Mouse (Mus musculus) brain, embryonic 14.5 days (tissue): Measurements from ENCODE around the gene Il20.

Experiments
- CTCF ChIP-seq: fragments of 200-500 bp; IDR thresholded peaks from 2 replicates; pipeline ENCODE4 v1.5.1; 2012; ENCODE audit warnings: inconsistent platforms, mild to moderate bottlenecking, moderate library complexity, borderline replicate concordance; ENCODE audit not compliant: insufficient read depth, insufficient read length; ENCODE audit errors: extremely low read depth
- POLR2A ChIP-seq: fragments of 200-500 bp; IDR thresholded peaks from 2 replicates; pipeline ENCODE4 v1.6.1; 2012; ENCODE audit warnings: mild to moderate bottlenecking, inconsistent platforms, borderline replicate concordance; ENCODE audit not compliant: poor library complexity, insufficient read depth, insufficient read length, severe bottlenecking; ENCODE audit errors: extremely low read depth

GRCm38 (mm10) chr1:130875910-130876309 lies 35.3 kb downstream of the Il20 start:
- no peak for TF ChIP-seq CTCF
- TF ChIP-seq POLR2A, result no peak
